Mouse (Mus musculus) cerebellum, adult 2 months (tissue): Measurements from ENCODE around the gene Zfp991.
"Not testable (repeated sequence)": the region's sequence is repeated elsewhere in the genome, so short reads cannot be mapped to it uniquely, and the experiment has no call there.

Source experiments
- CTCF ChIP-seq: fragments of 200-500 bp; IDR thresholded peaks from 2 replicates; pipeline ENCODE4 v1.5.1; 2011; ENCODE audit warnings: low read depth, mild to moderate bottlenecking, control low read depth, low read length, moderate library complexity, borderline replicate concordance; ENCODE audit not compliant: insufficient read depth
- POLR2A ChIP-seq: fragments of 200-500 bp; IDR thresholded peaks from 2 replicates; pipeline ENCODE4 v1.6.1; 2011; ENCODE audit warnings: low read length, control low read depth, borderline replicate concordance; ENCODE audit not compliant: insufficient read depth

- not testable (repeated sequence) for TF ChIP-seq CTCF, POLR2A
These were observed 50.3 kb downstream of the Zfp991 start for GRCm38 (mm10) chr4:147181969-147182705.
